Mouse (Mus musculus) Muller cell, postnatal 12 days (primary cell): ENCODE results near the gene Tmem132d.

ENCODE experiments used
- DNase-seq: peaks from one replicate; pipeline ENCODE4 v3.0.0-alpha.2; 2015; ENCODE audit errors: inconsistent ontology term

The Tmem132d gene

DNA sequence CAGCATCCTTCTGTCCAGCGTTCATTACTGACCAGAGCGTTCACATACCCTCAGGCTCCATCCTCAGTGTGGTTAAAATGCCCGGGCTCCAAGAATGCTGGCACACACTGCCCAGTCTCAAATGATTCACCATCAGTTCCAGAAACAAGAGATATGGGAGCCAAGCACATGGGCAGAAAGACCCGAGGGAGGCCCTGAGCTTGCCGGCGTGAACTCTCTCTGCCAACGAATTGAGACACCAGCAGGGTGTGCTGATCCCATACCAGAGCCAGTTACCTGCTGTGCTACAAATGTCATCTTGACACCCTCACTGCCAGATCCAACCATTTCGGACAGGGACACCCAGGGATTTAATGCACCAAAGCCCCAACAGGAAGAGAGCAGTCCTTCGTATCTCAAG is 25.3 kb downstream of the Tmem132d start:
- peak; percentile 55 for DNase-seq

- DNase-seq: no peak
Observed at GRCm38 (mm10) chr5:128405071-128405470, 27.8 kb downstream of the Tmem132d start.

- DNase-seq: no peak
Observed at GRCm38 (mm10) chr5:128404223-128404622, 28.7 kb downstream of the Tmem132d start.

- DNase-seq: no peak
Observed at GRCm38 (mm10) chr5:128392372-128392771, 40.5 kb downstream of the Tmem132d start.

DNA sequence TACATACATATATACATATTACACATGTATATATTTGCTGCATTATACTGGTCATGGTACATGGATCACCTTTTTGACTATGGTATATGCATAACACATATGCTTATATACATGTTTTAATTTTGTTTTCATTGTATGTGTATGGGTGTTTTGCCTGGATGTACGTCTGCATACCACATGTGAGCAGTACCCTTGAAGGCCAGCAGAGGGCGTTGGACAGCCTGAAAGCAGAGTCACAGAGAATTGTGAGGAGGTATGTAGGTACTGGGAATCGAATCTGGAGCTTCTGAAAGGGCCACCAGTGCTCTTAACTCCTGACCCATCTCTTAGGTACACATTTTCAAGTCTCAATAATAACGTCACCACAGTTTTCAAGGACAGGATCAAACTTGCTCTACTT is 43.2 kb downstream of the Tmem132d start:
- no peak for DNase-seq

GRCm38 (mm10) chr5:128388358-128389141 is 44.3 kb downstream of the Tmem132d start:
- no peak for DNase-seq

DNA sequence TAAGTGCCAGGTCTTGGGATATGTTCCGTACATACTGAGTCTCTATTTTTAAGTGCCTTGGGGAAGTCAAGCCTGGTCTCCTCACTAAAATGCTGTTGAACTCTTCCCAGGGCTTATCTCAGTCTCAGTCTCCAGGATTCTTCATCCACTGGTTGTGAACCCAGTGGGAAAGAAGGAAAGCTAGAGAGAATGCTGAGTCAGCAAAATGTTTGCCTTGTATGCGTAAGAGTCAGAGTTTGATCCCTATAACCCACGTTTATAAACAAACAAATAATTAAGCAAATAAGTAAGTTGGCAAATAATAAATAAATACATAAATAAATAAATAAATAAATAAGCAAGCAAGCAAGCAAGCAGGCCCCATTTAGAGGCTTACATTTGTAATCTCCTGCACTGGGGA is 63.1 kb downstream of the Tmem132d start:
- DNase-seq: no peak

DNA sequence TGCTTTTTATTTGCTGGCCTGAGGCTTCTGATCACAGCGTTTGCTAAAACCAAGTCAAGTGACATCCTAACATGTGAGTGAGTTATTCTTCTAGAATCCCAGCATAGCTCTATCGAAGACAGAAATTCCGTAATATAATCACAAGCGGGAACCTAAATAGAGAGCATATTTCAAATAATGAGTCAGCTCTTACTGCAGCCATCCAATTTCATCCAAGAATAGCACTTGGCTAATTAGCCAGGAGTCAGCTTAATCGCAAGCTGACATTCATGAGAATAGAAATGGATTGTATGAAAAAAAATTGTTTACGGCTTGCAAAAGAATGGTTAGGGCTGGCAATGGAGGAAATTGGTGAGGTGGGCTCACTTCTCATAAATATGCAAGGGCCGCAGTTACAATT is 63.8 kb downstream of the Tmem132d start:
- DNase-seq: peak; percentile 23

DNA sequence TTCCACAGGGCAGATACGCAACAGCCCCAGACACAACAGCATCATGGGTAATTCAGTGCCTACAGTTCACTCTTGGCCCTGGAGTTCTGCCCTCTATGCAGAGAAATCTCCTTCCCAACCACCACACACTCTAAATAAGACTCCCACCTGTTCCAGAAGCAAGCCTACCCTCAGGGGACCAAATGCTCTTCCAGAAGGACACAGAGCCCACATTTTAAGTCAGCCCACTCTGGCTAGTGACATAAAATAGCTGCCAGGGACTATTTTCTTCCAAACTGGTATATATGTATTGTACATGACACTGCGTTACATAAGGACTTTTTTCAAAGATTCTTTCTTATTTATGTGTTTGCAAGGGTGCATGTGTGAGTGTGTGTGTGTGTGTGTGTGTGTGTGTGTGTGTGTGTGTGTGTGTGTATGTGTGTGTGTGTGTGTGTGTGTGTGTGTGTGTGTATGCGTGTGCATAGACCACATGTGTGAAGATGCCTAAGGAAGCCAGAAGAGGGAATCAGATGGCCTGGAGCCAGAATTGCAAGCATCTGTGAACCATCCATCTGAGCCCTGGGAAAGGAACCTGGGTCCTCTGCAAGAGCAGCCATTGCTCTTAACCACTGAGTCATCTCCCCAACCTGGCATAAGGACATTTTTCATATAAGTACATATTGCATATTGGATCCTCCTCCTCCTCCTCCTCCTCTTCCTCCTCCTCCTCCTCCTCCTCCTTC is 67.5 kb downstream of the Tmem132d start:
- no peak for DNase-seq

DNA sequence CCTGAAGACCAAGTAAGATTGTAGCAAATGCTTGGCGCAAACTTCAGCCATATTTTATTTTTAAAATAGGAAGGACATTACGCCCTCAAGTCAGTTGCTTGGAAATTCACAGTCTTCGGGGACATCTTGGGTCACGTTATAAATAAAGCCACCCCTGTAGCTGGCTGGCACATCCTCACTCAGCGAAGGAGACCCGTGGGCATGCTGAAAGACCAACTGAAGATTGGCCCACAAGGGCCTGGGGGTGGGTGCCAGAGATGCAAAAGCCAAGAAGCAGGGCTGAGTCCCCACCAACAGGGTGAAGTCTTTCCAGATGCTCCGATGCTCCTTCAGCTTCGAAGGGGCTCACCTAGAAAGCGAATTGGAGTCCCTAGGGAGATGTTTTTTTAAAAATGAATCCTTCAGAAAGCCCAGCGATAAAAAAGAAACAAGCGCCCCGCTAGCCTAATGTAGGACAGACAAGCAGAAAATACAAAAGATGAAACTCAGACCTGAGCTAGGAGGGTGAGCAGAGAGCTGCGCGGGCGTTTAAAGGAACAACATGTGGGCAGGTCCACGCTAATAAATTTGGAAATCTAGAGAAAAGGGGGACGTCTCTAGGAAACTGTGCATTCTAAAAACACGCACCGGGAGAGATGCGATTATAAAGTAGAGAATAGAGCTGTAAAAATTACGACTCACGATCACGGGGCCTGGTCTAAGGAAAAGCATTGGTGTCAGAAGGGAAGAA is 71.8 kb downstream of the Tmem132d start:
- no peak for DNase-seq

DNA sequence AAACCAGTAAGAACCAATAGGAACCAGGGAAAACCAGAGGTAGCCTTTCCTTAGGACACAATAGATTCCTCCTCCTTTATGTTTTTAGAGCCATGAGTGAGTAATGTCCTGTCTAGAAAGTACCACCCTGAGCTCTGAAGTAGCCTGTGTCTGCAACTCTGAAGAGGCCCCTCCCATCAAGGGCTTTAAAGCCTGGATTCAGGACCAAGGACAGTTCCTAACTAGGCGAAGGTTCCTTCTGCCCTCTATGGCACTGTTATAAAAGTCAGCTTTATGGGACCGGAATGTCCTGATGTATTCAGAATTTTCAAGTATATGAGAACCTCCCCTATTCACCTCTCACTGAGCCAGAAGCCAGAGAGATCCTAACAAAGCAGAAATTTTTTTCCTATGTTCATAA is 84.0 kb downstream of the Tmem132d start:
- peak; percentile 12 for DNase-seq

GRCm38 (mm10) chr5:128336841-128337240 is 96.0 kb downstream of the Tmem132d start:
- DNase-seq: no peak

- no peak for DNase-seq
Observed at GRCm38 (mm10) chr5:128332766-128333165, 100.1 kb downstream of the Tmem132d start.

- no peak for DNase-seq
Observed at GRCm38 (mm10) chr5:128330351-128330750, 102.5 kb downstream of the Tmem132d start.

- no peak for DNase-seq
Observed at GRCm38 (mm10) chr5:128302387-128302786, 130.5 kb downstream of the Tmem132d start.

DNA sequence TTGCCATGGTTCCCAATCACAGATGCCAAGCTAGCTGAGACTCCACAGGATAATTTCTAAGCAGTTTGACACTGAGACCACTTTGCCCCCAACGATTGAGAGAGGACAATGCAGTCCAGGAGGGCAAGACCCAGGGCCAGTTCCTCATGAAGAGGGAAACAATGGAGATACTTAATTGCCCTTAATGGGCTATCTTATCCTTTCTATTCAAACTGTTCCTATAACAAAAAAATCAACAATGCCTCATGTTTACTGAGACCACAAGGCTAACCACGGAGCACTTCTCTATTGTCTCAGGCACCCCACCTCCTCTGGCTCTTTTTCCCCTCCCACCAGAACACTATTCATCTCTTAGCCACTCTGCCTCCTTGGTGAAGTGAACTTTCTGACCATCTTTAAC is 141.7 kb downstream of the Tmem132d start:
- no peak for DNase-seq

- no peak for DNase-seq
Observed at GRCm38 (mm10) chr5:128273255-128273654, 159.6 kb downstream of the Tmem132d start.

DNA sequence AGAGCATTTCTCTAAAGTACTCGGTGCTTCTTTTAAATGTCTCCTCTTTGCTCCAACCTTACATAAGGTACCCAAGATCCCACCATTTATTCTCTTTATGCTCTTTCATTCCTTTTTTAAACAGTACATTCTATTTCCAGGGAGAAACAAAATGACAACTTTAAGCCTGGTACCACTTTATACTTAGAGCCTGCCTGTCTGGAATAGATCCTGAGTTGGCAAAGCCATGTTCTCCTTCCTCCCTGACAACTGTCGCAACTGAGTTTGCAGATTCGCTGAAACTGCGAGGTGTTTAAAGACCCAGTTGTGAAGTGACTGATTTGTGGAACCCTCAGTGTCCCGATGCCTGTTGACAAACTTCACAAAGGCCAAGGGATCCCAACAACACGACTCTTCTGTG is 165.5 kb downstream of the Tmem132d start:
- DNase-seq: no peak

GRCm38 (mm10) chr5:128244219-128244618 is 188.7 kb downstream of the Tmem132d start:
- DNase-seq: no peak

- no peak for DNase-seq
Observed at GRCm38 (mm10) chr5:128236638-128237335, 196.1 kb downstream of the Tmem132d start.

- DNase-seq: no peak
Observed at GRCm38 (mm10) chr5:128235611-128236010, 197.3 kb downstream of the Tmem132d start.

GRCm38 (mm10) chr5:128233101-128233500 is 199.8 kb downstream of the Tmem132d start:
- no peak for DNase-seq
